ENCODE assay signal across 24 mouse cellular contexts in genomic region chr19:7585279-7585678, GRCm38 (mm10). TPM values are rescaled to one million over a fixed set of nuclear protein-coding genes. Genes with fewer than 3 reads are reported as not detected.
DNase-seq lines count a peak whose midpoint lies in the region; ATAC-seq lines count a peak whose summit lies in the region.
"Had no signal": no experiment of that assay in that cellular context is flagged by ENCODE, and none has a peak within 500 bp of the region (broad histone marks: within the 10 kb centered on the region; RNA-seq: fewer than 3 reads in every experiment).

No protein-coding gene starts in this region.

- no peaks in the 10 kb centered on the region for H3K27me3 ChIP-seq in heart, embryonic 11.5 days (ENCODE audit: control insufficient read depth, insufficient read depth, low read length)
- no peaks in the 10 kb centered on the region for H3K27me3 ChIP-seq in heart, embryonic 15.5 days
- no peaks in the 10 kb centered on the region for H3K27me3 ChIP-seq in forebrain, embryonic 14.5 days (replicated peaks; ENCODE audit: control insufficient read depth, insufficient read depth, low read length)
- H3K27me3 ChIP-seq: embryonic facial prominence, embryonic 15.5 days; hindbrain, embryonic 13.5 days; midbrain, embryonic 15.5 days; neural tube, embryonic 12.5 days had no signal

- H3K4me3 ChIP-seq in heart, embryonic 11.5 days (ENCODE audit: low read depth, low read length), result no peak overlapping the region
- no peak overlapping the region for H3K4me3 ChIP-seq in heart, embryonic 15.5 days
- no peak overlapping the region for H3K4me3 ChIP-seq in forebrain, embryonic 14.5 days (ENCODE audit: low read depth, low read length)
- H3K4me3 ChIP-seq: embryonic facial prominence, embryonic 15.5 days; hindbrain, embryonic 13.5 days; midbrain, embryonic 15.5 days; neural tube, embryonic 12.5 days had no signal

- no peak for ATAC-seq in heart, embryonic 11.5 days (replicated peaks; ENCODE audit: insufficient number of reproducible peaks, low FRiP score, low TSS enrichment)
- no peak for ATAC-seq in heart, embryonic 15.5 days (replicated peaks; ENCODE audit: insufficient number of reproducible peaks, insufficient read depth, low FRiP score, low read depth)
- no peak for ATAC-seq in forebrain, embryonic 14.5 days
- no peak for ATAC-seq in inflammation-experienced regulatory T-cells, adult 6 months
- ATAC-seq: midbrain, embryonic 15.5 days had no signal

- 83% methylated on average over 8 of the region's 8 CpGs for WGBS in heart, embryonic 11.5 days (ENCODE audit: insufficient replicate concordance)
- 78% methylated on average over 8 of the region's 8 CpGs for WGBS in heart, embryonic 15.5 days
- WGBS in forebrain, embryonic 14.5 days, result 86% methylated on average over 8 of the region's 8 CpGs

- H3K4me2 ChIP-seq in heart, embryonic 11.5 days, result no peak overlapping the region
- H3K4me2 ChIP-seq in heart, embryonic 15.5 days, result no peak overlapping the region
- no peak overlapping the region for H3K4me2 ChIP-seq in forebrain, embryonic 14.5 days (ENCODE audit: low read length)
- H3K4me2 ChIP-seq: embryonic facial prominence, embryonic 15.5 days; hindbrain, embryonic 13.5 days; lung, embryonic 14.5 days; midbrain, embryonic 15.5 days; neural tube, embryonic 12.5 days had no signal

- peak; percentile 53 to 69 for DNase-seq in heart, adult 18-20 months
- peak; percentile 91 for DNase-seq in Muller cell, postnatal 12 days (ENCODE audit: inconsistent ontology term)
- DNase-seq in adrenal gland, adult 8-10 months, result peak; percentile 70
- DNase-seq in forebrain, embryonic 14.5 days (ENCODE audit: low spot score), result no peak
- DNase-seq: cerebellum, adult 11-12 months; kidney, adult 11 months; kidney, postnatal 14 days; lung, embryonic 14.5 days; thymus, adult 2 months had no signal

- H3K27ac ChIP-seq in heart, embryonic 11.5 days (ENCODE audit: low read depth, low read length), result no peak overlapping the region; the same call in 1 of the 2 replicates
- H3K27ac ChIP-seq in heart, embryonic 15.5 days, result peak overlapping the region; percentile 64
- H3K27ac ChIP-seq in forebrain, embryonic 14.5 days (ENCODE audit: low read depth, low read length), result no peak overlapping the region
- H3K27ac ChIP-seq: embryonic facial prominence, embryonic 15.5 days; hindbrain, embryonic 13.5 days; macrophage; midbrain, embryonic 15.5 days; neural tube, embryonic 12.5 days had no signal

- peaks cover 10% of the 10 kb centered on the region for H3K4me1 ChIP-seq in heart, embryonic 11.5 days (ENCODE audit: control insufficient read depth, insufficient read depth, low read length)
- peaks cover 18% of the 10 kb centered on the region for H3K4me1 ChIP-seq in heart, embryonic 15.5 days (replicated peaks)
- H3K4me1 ChIP-seq in forebrain, embryonic 14.5 days (ENCODE audit: control insufficient read depth, insufficient read depth, low read length), result no peaks in the 10 kb centered on the region
- H3K4me1 ChIP-seq: midbrain, embryonic 15.5 days; neural tube, embryonic 12.5 days had no signal

- peaks cover 10% of the 10 kb centered on the region for H3K36me3 ChIP-seq in heart, embryonic 11.5 days (ENCODE audit: control insufficient read depth, insufficient read depth, low read length)
- peaks cover 7% of the 10 kb centered on the region; the same call in 1 of the 2 replicates for H3K36me3 ChIP-seq in heart, embryonic 15.5 days
- no peaks in the 10 kb centered on the region for H3K36me3 ChIP-seq in forebrain, embryonic 14.5 days (ENCODE audit: control insufficient read depth, insufficient read depth, low read length)
- H3K36me3 ChIP-seq: embryonic facial prominence, embryonic 15.5 days; G1E; hindbrain, embryonic 13.5 days; midbrain, embryonic 15.5 days; neural tube, embryonic 12.5 days had no signal

- no peak overlapping the region for H3K9ac ChIP-seq in heart, embryonic 11.5 days (ENCODE audit: low read depth, low read length)
- H3K9ac ChIP-seq in heart, embryonic 15.5 days, result no peak overlapping the region
- H3K9ac ChIP-seq in forebrain, embryonic 14.5 days (ENCODE audit: low read length), result no peak overlapping the region
- H3K9ac ChIP-seq: embryonic facial prominence, embryonic 15.5 days; hindbrain, embryonic 13.5 days; lung, embryonic 14.5 days; midbrain, embryonic 15.5 days; neural tube, embryonic 12.5 days had no signal

- no peaks in the 10 kb centered on the region for H3K9me3 ChIP-seq in heart, embryonic 11.5 days (replicated peaks; ENCODE audit: control insufficient read depth, low read length)
- H3K9me3 ChIP-seq in heart, embryonic 15.5 days (replicated peaks), result no peaks in the 10 kb centered on the region
- H3K9me3 ChIP-seq in forebrain, embryonic 14.5 days (replicated peaks; ENCODE audit: control insufficient read depth, low read length), result no peaks in the 10 kb centered on the region
- H3K9me3 ChIP-seq: embryonic facial prominence, embryonic 15.5 days; hindbrain, embryonic 13.5 days; midbrain, embryonic 15.5 days; neural tube, embryonic 12.5 days had no signal

RNA-seq across cellular contexts. Expression of gene Lgals12, which starts 21.7 kb away (rescaled TPM):
- 1 to 10 TPM in 1 of 2 experiments, under 1 TPM in 1; 0.35 to 3.4 TPM for total RNA-seq in heart, adult 18-20 months (2021)
- not detected in 2 replicates for polyA plus RNA-seq in heart, embryonic 11.5 days (2014; fragmentation: Nextera tagmentation; extraction: Ambion mirVana)
- total RNA-seq in adrenal gland, adult 8-10 months (2022), result 10 to 100 TPM; 10.0 to 28.4 (median 13.1) TPM
- polyA plus RNA-seq in heart, embryonic 15.5 days (2015; fragmentation: Nextera tagmentation; extraction: Ambion mirVana), result 0.21 and 0.49 TPM in 2 replicates
- polyA plus RNA-seq in forebrain, embryonic 14.5 days (2014; fragmentation: Nextera tagmentation; extraction: Ambion mirVana), result 0.14 and 0.20 TPM in 2 replicates
- polyA plus RNA-seq in inflammation-experienced regulatory T-cells, adult 6 months (2017; shearing (Covaris generic)), result not detected
- total RNA-seq: G1E; liver, adult 2 months had no signal
- polyA plus RNA-seq: G1E; liver, adult 2 months; macrophage; neural tube, embryonic 12.5 days had no signal

RNA-seq across cellular contexts. Expression of gene Hrasls5, which starts 27.1 kb away (rescaled TPM):
- total RNA-seq in heart, adult 18-20 months (2021), result not detected
- not detected in 2 replicates for polyA plus RNA-seq in heart, embryonic 11.5 days (2014; fragmentation: Nextera tagmentation; extraction: Ambion mirVana)
- under 1 TPM in 2 of 4 experiments, not detected in 2; 0.23 to 0.59 TPM for total RNA-seq in adrenal gland, adult 8-10 months (2022)
- polyA plus RNA-seq in heart, embryonic 15.5 days (2015; fragmentation: Nextera tagmentation; extraction: Ambion mirVana), result not detected in 2 replicates
- polyA plus RNA-seq in forebrain, embryonic 14.5 days (2014; fragmentation: Nextera tagmentation; extraction: Ambion mirVana), result not detected in 2 replicates
- polyA plus RNA-seq in inflammation-experienced regulatory T-cells, adult 6 months (2017; shearing (Covaris generic)), result not detected
- total RNA-seq: G1E; layer of hippocampus, postnatal 14 days; left cerebral cortex, postnatal 25 days; liver, adult 2 months had no signal
- polyA plus RNA-seq: forebrain, embryonic 11.5 days; G1E; hindbrain, embryonic 13.5 days; liver, adult 2 months; lung, embryonic 14.5 days; macrophage; midbrain, embryonic 15.5 days; neural tube, embryonic 12.5 days; small intestine, adult 2 months; stomach, embryonic 14.5 days had no signal

RNA-seq across cellular contexts. Expression of gene Pla2g16, which starts 28.0 kb away (rescaled TPM):
- 100 to 1,000 TPM; 122 to 149 TPM for total RNA-seq in heart, adult 18-20 months (2021)
- polyA plus RNA-seq in heart, embryonic 11.5 days (2014; fragmentation: Nextera tagmentation; extraction: Ambion mirVana), result 42.5 and 46.7 TPM in 2 replicates
- 10 to 100 TPM; 50.3 to 83.3 (median 57.3) TPM for total RNA-seq in adrenal gland, adult 8-10 months (2022)
- 47.0 and 52.7 TPM in 2 replicates for polyA plus RNA-seq in heart, embryonic 15.5 days (2015; fragmentation: Nextera tagmentation; extraction: Ambion mirVana)
- 4.6 and 5.5 TPM in 2 replicates for polyA plus RNA-seq in forebrain, embryonic 14.5 days (2014; fragmentation: Nextera tagmentation; extraction: Ambion mirVana)
- 10 to 100 TPM; 69.4 to 97.5 (median 81.1) TPM for polyA plus RNA-seq in inflammation-experienced regulatory T-cells, adult 6 months (2017; shearing (Covaris generic))
- polyA plus RNA-seq: G1E had no signal
